ENCODE assay signal across 7 mouse cellular contexts in genomic region chr19:47658914-47659535, GRCm38 (mm10). TPM values are rescaled to one million over a fixed set of nuclear protein-coding genes. Genes with fewer than 3 reads are reported as not detected.
DNase-seq lines count a peak whose midpoint lies in the region; ATAC-seq and TF ChIP-seq lines count a peak whose summit lies in the region.

No protein-coding gene starts in this region.

- no peak for DNase-seq in G1E (ENCODE audit: low spot score)
- peak; percentile 58 for DNase-seq in adrenal gland, postnatal 25 days
- peak; percentile 77 to 81 for DNase-seq in heart, postnatal 10 days
- peak; percentile 27 for DNase-seq in large intestine, adult 2 months (ENCODE audit: low read depth, low spot score)
- DNase-seq in lung, postnatal 0 days (ENCODE audit: low spot score) = peak; percentile 90
- DNase-seq in right cerebral cortex, postnatal 10 days (ENCODE audit: low spot score in 2 of 2) = peak; percentile 70 to 75

- TF ChIP-seq CTCF in G1E (IDR thresholded peaks at IDR 0.05; ENCODE audit: low read depth, low read length) = no peak
- TF ChIP-seq CTCF in embryonic fibroblast, embryonic 13.5 days (IDR thresholded peaks at IDR 0.05; ENCODE audit: borderline replicate concordance, insufficient read depth, low read length) = peak; percentile 83
- TF ChIP-seq CTCF in lung, postnatal 0 days (IDR thresholded peaks at IDR 0.05) = peak; percentile 88

- peaks cover 3% of the 10 kb centered on the region; the same call in 1 of the 2 replicates for H3K4me1 ChIP-seq in G1E (ENCODE audit: insufficient read depth, low read depth, low read length)
- H3K4me1 ChIP-seq in embryonic fibroblast, embryonic 13.5 days (ENCODE audit: control insufficient read depth, insufficient read depth, low read length) = peaks cover 7% of the 10 kb centered on the region
- peaks cover 4% of the 10 kb centered on the region; the same call in 1 of the 2 replicates for H3K4me1 ChIP-seq in lung, postnatal 0 days (ENCODE audit: insufficient read depth, low read depth, low read length)

- 0 out of 2 replicates have a peak, but pooled peaks have one; percentile 38 for ATAC-seq in G1E (ENCODE audit: extremely low read depth, insufficient number of reproducible peaks, low FRiP score, poor library complexity, severe bottlenecking)
- peak; percentile 80 for ATAC-seq in lung, postnatal 0 days

- H3K4me2 ChIP-seq in lung, postnatal 0 days (replicated peaks; ENCODE audit: low read depth, low read length) = 0 out of 2 replicates have a peak overlapping the region, but pooled peaks have one; percentile 17

- no peak overlapping the region for H3K9ac ChIP-seq in lung, postnatal 0 days (replicated peaks; ENCODE audit: low read depth)

- TF ChIP-seq EP300 in lung, postnatal 0 days (IDR thresholded peaks at IDR 0.05) = no peak

- no peak for TF ChIP-seq POLR2A in embryonic fibroblast, embryonic 13.5 days (IDR thresholded peaks at IDR 0.05; ENCODE audit: low read depth, low read length)

- peaks cover 37% of the 10 kb centered on the region; the same call in 1 of the 2 replicates for H3K27me3 ChIP-seq in G1E (ENCODE audit: insufficient read depth, low read length)
- H3K27me3 ChIP-seq in lung, postnatal 0 days (replicated peaks; ENCODE audit: insufficient read depth, low read length) = no peaks in the 10 kb centered on the region

- H3K4me3 ChIP-seq in G1E (ENCODE audit: low read depth, low read length) = no peak overlapping the region
- H3K4me3 ChIP-seq in embryonic fibroblast, embryonic 13.5 days (ENCODE audit: insufficient read depth, low read length) = no peak overlapping the region
- H3K4me3 ChIP-seq in lung, postnatal 0 days (ENCODE audit: low read depth, low read length) = no peak overlapping the region

- H3K27ac ChIP-seq in embryonic fibroblast, embryonic 13.5 days (ENCODE audit: insufficient read depth, low read length) = no peak overlapping the region
- H3K27ac ChIP-seq in lung, postnatal 0 days (ENCODE audit: low read length) = peak overlapping the region; percentile 28; the same call in 1 of the 2 replicates

- intact Hi-C loops in heart, postnatal 10 days (cut with DNase I) = loop anchor here (1.0 kb wide), 3 partner anchors 72 to 162 kb away; partner anchors contain the start of gene Sfr1

- H3K36me3 ChIP-seq in G1E (replicated peaks) = no peaks in the 10 kb centered on the region
- H3K36me3 ChIP-seq in lung, postnatal 0 days (ENCODE audit: insufficient read depth, low read length) = no peaks in the 10 kb centered on the region

- 10% methylated on average over 5 of the region's 5 CpGs for WGBS in large intestine, adult 2 months
- WGBS in lung, postnatal 0 days = 15% methylated on average over 5 of the region's 5 CpGs

- no peaks in the 10 kb centered on the region for H3K9me3 ChIP-seq in G1E (replicated peaks)
- no peaks in the 10 kb centered on the region for H3K9me3 ChIP-seq in lung, postnatal 0 days (ENCODE audit: low read length)

RNA-seq across cellular contexts. Expression of gene Col17a1, which starts 32.9 kb away (rescaled TPM):
- total RNA-seq in G1E (2014; fragmentation: Nextera tagmentation) (not detected in 2 replicates), G1E (2017) (0.05 and 0.17 TPM in 2 replicates)
- not detected in 2 replicates for polyA plus RNA-seq in G1E (2012)
- total RNA-seq in adrenal gland, postnatal 25 days (2021) = not detected in 2 replicates
- 0.23 and 0.52 TPM in 2 replicates for polyA plus RNA-seq in embryonic fibroblast, embryonic 13.5 days (2011; ENCODE audit: insufficient read length, low read depth, missing spikeins)
- under 1 TPM; 0.05 to 0.07 TPM for total RNA-seq in heart, postnatal 10 days (2021)
- 0.09 and 0.23 TPM in 2 replicates for polyA plus RNA-seq in large intestine, adult 2 months (2012; rRNA removed)
- polyA plus RNA-seq in lung, postnatal 0 days (2015; fragmentation: Nextera tagmentation; extraction: Ambion mirVana) = 2.5 and 3.5 TPM in 2 replicates
